Mouse (Mus musculus): Measurements from ENCODE around the gene Gm12789. TPM values are rescaled to one million over a fixed set of nuclear protein-coding genes. Genes with fewer than 3 reads are reported as not detected.
"Not testable (repeated sequence)": the region's sequence is repeated elsewhere in the genome, so short reads cannot be mapped to it uniquely, and the experiment has no call there.

The Gm12789 gene
- polyA plus RNA-seq (2012; rRNA removed) = not detected in 2 replicates

DNA sequence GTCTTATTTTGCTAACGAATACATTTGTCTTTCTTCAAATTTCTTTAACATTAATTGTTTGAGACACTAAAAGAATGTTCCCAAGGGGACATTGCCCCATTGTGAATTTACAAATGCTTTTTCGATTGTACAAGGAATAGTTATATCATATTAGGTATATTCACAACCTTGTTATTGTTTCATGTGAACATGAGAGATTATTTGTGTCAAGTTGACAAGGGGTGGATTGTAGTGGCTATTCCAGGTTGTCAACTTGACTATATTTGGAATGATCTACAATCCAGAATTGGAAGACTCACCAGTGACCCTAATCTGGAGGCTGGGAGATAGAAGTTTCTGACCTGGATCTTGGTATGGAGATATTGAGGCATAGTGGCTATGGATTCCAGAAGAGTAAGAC, at the start of gene Gm12789:
Gm12789 (plus strand) TSS at position 301 of the 400 bp plus-strand sequence.
- DNase-seq (ENCODE audit: low spot score) = not testable (repeated sequence)

DNA sequence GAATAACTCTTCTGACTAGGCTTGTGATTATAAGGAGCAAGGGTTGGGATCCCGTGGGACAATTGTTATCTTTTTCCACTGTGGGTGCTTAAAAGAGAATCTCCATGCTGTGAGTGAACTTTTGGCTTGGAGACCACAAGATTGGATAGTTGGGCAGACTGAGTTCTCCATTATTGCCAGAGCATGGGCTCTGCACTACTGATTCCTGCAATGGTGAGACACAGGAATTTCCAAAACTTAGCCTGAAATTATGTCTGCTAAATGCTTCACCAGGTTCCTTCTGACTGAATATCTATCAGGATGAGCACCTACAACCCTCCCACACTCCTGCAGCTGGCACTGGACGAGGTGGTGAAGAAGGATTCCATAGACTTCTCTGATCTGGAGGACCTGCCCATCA, 46.3 kb upstream of the Gm12789 start, which contains the start of gene Gm12794:
Gm12794 (plus strand) TSS at position 301 of the 400 bp plus-strand sequence.
- not testable (repeated sequence) for DNase-seq (ENCODE audit: low spot score)

DNA sequence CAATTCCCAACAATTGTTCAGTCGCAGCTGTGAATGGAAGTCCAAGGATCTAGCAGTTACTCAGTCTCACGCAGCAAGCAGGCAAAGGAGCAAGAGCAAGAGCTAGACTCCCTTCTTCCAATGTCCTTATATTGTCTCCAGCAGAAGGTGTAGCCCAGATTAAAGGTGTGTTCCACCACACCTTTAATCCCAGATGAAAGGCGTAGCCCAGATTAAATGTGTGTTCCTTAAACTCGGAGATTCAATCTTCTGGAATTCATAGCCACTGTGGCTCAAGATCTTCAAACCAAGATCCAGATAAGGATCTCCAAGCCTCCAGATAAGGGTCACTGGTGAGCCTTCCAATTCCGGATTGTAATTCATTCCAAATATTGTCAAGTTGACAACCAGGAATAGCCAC, 5.5 kb upstream of the Gm12789 start, which contains the start of gene Gm12790:
Gm12790 (minus strand) TSS at position 101 of the 400 bp plus-strand sequence.
- not testable (repeated sequence) for DNase-seq (ENCODE audit: low spot score)

DNA sequence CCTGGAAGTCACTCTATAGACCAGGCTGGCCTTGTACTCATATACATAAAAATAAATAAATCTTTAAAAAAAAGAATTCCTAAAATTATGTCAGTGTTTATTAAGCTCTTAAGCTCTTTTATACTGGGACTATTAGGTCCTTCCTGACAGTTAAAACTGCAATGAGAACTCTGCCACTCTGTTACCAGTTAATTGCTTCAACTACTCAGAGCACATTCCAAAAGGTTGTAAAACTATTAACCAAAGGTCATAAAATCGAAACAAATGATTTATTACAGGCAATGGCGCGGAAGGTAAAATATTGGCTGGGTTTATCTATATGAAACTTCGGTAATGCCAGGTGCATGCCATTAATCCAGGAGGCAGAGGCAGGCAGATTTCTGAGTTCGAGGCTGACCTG, 748 bp upstream of the Gm12789 start:
- DNase-seq (ENCODE audit: low spot score) = no peak

DNA sequence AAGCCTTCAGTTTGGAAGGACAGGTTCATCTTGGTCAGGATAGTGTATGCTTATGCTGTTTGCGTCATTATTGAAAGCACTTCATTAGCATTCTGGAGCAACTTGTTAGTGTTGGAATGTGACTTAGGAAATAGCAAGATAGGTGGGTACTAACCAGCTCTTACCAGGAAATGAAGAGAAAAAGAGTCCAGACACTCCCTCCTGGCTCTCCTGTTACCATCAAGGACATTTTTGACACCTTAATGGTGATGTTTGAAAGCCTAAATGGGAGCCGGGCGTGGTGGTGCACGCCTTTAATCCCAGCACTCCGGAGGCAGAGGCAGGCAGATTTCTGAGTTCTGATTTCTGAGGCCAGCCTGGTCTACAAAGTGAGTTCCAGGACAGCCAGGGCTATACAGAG, 11.0 kb downstream of the Gm12789 start:
- DNase-seq (ENCODE audit: low spot score) = no peak

DNA sequence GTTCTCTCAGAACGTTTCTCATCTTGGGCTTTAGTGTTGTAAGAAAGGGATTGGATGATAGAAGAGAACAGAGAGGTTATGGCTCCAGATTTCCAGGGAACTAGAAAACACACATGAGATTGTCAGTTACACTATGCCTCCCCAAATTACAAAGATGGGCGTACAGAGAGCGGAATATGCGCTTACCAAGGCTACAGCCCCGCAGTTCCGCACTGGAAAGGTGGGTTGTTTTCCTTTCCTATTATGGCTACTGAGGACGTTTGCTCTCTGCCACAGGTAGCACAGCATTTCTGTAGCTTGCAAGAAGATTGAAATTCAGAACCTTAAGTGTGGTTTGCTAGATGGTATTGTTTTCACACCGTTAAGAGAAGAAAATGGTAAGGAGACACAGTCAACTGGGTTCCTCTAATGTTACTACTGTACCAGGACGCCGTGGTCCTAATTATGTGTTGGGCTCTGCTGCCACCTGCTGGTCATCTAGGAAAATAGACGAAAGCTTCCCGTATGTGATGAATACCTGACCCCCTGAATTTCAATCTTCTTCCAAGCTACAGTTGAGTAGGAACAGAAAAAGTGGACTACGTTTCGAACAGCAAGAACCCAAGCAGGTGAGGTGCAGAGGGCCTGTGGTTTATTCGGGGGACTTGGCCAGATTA, 12.0 kb downstream of the Gm12789 start:
- DNase-seq (ENCODE audit: low spot score) = peak; percentile 31

DNA sequence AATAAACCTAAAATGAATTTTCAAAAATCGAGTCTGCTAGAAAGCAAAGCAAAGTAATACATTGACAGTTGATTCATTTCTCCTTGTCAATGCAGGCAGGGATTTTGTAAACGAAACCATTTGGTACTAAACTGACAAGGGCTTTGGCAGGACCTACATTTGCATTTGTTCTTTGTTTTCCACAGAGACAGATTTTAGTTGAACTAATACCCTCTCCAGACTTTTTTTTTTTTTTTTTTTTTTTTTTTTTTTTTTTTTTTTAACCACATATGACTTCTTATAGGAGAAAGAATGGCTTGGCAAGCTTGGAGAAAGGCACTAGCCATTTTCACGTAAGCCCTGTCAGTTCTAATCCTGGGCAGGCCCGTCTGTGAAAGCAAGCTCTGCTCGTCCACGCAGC, 40.2 kb downstream of the Gm12789 start:
- DNase-seq (ENCODE audit: low spot score) = no peak

Other genes with a start within 250 kb of the Gm12789 start
- not detected in 2 replicates for gene B020004J07Rik, start 142.6 kb upstream of the Gm12789 start, polyA plus RNA-seq (2012; rRNA removed)
- not detected in 2 replicates for gene C130073F10Rik, start 92.8 kb upstream of the Gm12789 start, polyA plus RNA-seq (2012; rRNA removed)
- 0.04 TPM in 1 of 2 replicates, not detected in the other for gene Gm12800, start 77.5 kb upstream of the Gm12789 start, polyA plus RNA-seq (2012; rRNA removed)
- not detected in 2 replicates for gene Gm12794, start 46.2 kb upstream of the Gm12789 start, polyA plus RNA-seq (2012; rRNA removed)
- not detected in 2 replicates for gene Gm12790, start 5.6 kb upstream of the Gm12789 start, polyA plus RNA-seq (2012; rRNA removed)
- 32.8 and 47.1 TPM in 2 replicates for gene Pde4b, start 100.9 kb downstream of the Gm12789 start, polyA plus RNA-seq (2012; rRNA removed)

All from urinary bladder, adult 2 months (tissue).